Mouse (Mus musculus) testis, adult 2 months (tissue): Measurements from ENCODE around the gene Bmper.

ENCODE experiments used
- CTCF ChIP-seq: fragments of 200-500 bp; IDR thresholded peaks from 2 replicates; pipeline ENCODE4 v1.5.1; 2012; ENCODE audit warnings: low read depth, mild to moderate bottlenecking, inconsistent platforms, low read length, moderate library complexity; ENCODE audit not compliant: control insufficient read depth, insufficient read depth, insufficient replicate concordance
- POLR2A ChIP-seq: fragments of 200-500 bp; IDR thresholded peaks from 2 replicates; pipeline ENCODE4 v1.6.1; 2012; ENCODE audit warnings: low read depth, mild to moderate bottlenecking, inconsistent platforms, low read length, moderate library complexity; ENCODE audit not compliant: control insufficient read depth

DNA sequence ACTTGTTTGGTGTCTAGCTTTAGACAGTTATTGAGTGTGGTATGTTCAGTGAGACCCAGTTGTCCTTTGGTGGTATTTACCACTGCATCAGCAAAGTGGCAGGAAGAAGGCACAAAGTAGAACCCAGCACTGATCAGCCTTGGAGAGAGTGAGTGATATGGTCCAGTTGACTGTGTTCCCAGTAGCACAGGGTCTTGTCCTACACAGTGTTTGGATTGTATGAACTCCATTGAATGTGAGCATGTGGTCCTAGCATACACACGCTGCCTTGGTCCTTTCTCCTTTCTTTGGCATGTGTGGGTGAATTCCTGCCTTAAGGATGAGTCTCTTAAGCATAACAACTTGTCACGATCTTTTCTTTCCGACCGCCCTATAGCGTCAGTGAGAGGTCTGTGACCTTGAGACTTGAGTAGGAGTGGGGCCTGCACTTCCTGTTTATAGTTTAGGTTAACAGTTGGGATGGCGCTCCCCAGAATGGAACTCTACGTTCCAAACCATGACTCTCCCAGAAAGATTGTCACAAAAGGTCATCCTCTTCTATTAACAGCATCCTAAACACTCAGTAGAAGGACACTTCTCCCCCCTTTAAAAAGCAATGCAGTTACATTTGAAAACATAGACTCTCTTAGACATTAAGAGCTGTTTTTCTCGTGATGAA is 10.7 kb downstream of the Bmper start:
- TF ChIP-seq POLR2A (no peak), CTCF (no peak)
